Mouse (Mus musculus): ENCODE measurements around the gene Gm6880.
"Not testable (repeated sequence)": the region's sequence is repeated elsewhere in the genome, so short reads cannot be mapped to it uniquely, and the experiment has no call there.

Gene Gm6880

GRCm38 (mm10) chrX:74481349-74481885 lies at the start of gene Gm6880:
Gene Gm6880, minus strand, starts transcription at chrX:74481399.
- H3K27me3 ChIP-seq (ENCODE audit: control insufficient read depth, insufficient read depth, low read length, poor library complexity, severe bottlenecking); DNase-seq (ENCODE audit: low read depth, low spot score): not testable (repeated sequence)

GRCm38 (mm10) chrX:74517461-74517860 lies 36.3 kb upstream of the Gm6880 start:
- H3K27me3 ChIP-seq (ENCODE audit: control insufficient read depth, insufficient read depth, low read length, poor library complexity, severe bottlenecking); DNase-seq (ENCODE audit: low read depth, low spot score); H3K36me3 ChIP-seq (ENCODE audit: control insufficient read depth, insufficient read depth, low read length, poor library complexity, severe bottlenecking): not testable (repeated sequence)

More at GRCm38 (mm10) chrX:74481349-74481885, at the start of gene Gm6880:
- not testable (repeated sequence) for H3K36me3 ChIP-seq (ENCODE audit: control insufficient read depth, insufficient read depth, low read length, poor library complexity, severe bottlenecking)

- DNase-seq (ENCODE audit: low read depth, low spot score) = no peak
- no peaks in the 10 kb centered on the region for H3K27me3 ChIP-seq (ENCODE audit: control insufficient read depth, insufficient read depth, low read length, poor library complexity, severe bottlenecking)
- H3K36me3 ChIP-seq (ENCODE audit: control insufficient read depth, insufficient read depth, low read length, poor library complexity, severe bottlenecking) = no peaks in the 10 kb centered on the region
Measured at GRCm38 (mm10) chrX:74497131-74497530, 15.9 kb upstream of the Gm6880 start.

GRCm38 (mm10) chrX:74452773-74453172 lies 28.4 kb downstream of the Gm6880 start:
- DNase-seq (ENCODE audit: low read depth, low spot score) = peak; percentile 58
- H3K36me3 ChIP-seq (ENCODE audit: control insufficient read depth, insufficient read depth, low read length, poor library complexity, severe bottlenecking) = 0 out of 2 replicates have a peak, but pooled peaks cover 2% of the 10 kb centered on the region
- no peaks in the 10 kb centered on the region for H3K27me3 ChIP-seq (ENCODE audit: control insufficient read depth, insufficient read depth, low read length, poor library complexity, severe bottlenecking)

DNA sequence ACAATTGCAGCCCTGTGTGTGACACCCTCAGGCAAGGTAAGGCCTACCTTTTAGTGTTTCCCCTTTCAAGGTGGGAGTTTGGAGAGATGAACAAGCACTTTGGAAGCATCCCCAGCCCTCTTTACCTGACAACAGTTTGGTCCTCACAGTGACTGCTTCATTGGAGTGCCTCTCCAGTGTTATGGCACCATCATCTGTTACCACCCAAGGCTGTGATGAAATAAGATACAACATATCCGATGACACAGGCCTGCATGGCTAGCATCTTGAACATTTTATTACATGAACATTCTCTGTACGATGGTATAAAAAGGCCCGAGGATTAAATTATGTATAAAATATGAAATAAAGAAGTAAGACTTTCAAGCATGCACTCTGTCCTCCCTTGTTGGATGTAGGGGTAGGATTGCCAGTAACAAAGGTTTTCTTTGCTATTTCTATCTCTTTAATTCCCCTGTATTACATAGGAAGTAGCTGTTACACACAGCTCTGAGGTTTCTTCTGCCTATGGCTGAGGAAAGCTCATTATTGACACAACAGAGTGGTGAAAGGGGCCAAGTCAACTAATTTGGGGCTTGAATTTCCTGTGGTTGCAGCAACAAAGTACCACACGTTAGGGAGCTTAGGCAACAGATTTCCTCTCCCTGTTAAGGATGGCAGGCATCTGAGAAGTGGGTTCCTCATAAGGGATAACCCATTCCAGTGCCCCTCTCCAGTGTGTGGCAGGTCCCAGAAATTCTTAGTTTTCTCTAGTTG lies 29.9 kb downstream of the Gm6880 start:
- H3K27me3 ChIP-seq (ENCODE audit: control insufficient read depth, insufficient read depth, low read length, poor library complexity, severe bottlenecking) = no peaks in the 10 kb centered on the region
- DNase-seq (ENCODE audit: low read depth, low spot score) = no peak
- H3K36me3 ChIP-seq (ENCODE audit: control insufficient read depth, insufficient read depth, low read length, poor library complexity, severe bottlenecking) = 0 out of 2 replicates have a peak, but pooled peaks cover 2% of the 10 kb centered on the region

All from splenic B cell, adult 2 months (primary cell).